Mouse (Mus musculus) hindbrain, embryonic 15.5 days (tissue): ENCODE measurements around the gene Cep135. TPM values are rescaled to one million over a fixed set of nuclear protein-coding genes. Genes with fewer than 3 reads are reported as not detected.

ENCODE experiments used
- ATAC-seq: fragments of 200-750 bp; cut with Nextera tagmentation; 2 replicates; pipeline ENCODE4 v1.8.0; 2017; ENCODE audit warnings: low read depth, moderate number of reproducible peaks, moderate TSS enrichment; ENCODE audit not compliant: low FRiP score
- H3K27ac ChIP-seq: fragments of 300-500 bp; sonication (generic); replicated peaks from 2 replicates; pipeline ENCODE4 v1.5.1; 2015; ENCODE audit warnings: mild to moderate bottlenecking, inconsistent platforms
- H3K27me3 ChIP-seq: fragments of 300-500 bp; sonication (generic); 2 replicates; pipeline ENCODE4 v1.6.1; 2015; ENCODE audit warnings: control low read depth, inconsistent platforms
- H3K36me3 ChIP-seq: fragments of 300-500 bp; sonication (generic); 2 replicates; pipeline ENCODE4 v1.6.1; 2015; ENCODE audit warnings: control low read depth, inconsistent platforms
- H3K4me1 ChIP-seq: fragments of 300-500 bp; sonication (generic); replicated peaks from 2 replicates; pipeline ENCODE4 v1.6.1; 2015; ENCODE audit warnings: control low read depth, inconsistent platforms
- H3K4me2 ChIP-seq: fragments of 300-500 bp; sonication (generic); 2 replicates; pipeline ENCODE4 v1.6.1; 2015; ENCODE audit warnings: moderate library complexity, mild to moderate bottlenecking, inconsistent platforms
- H3K4me3 ChIP-seq: fragments of 300-500 bp; sonication (generic); 2 replicates; pipeline ENCODE4 v1.5.1; 2015; ENCODE audit warnings: mild to moderate bottlenecking, inconsistent platforms
- H3K9ac ChIP-seq: fragments of 300-500 bp; sonication (generic); 2 replicates; pipeline ENCODE4 v1.6.1; 2015; ENCODE audit warnings: inconsistent platforms
- H3K9me3 ChIP-seq: fragments of 300-500 bp; sonication (generic); 2 replicates; pipeline ENCODE4 v1.6.1; 2016; ENCODE audit warnings: control low read depth, inconsistent platforms
- WGBS: fragments of 180-500 bp; shearing (Covaris S2); methylation state at CpG from one replicate; pipeline ENCODE4 v1.1.7; 2015; 5-methylcytosine and 5-hydroxymethylcytosine counted together
- polyA plus RNA-seq: library from polyadenylated mRNA; unstranded; fragments of >200 nt; fragmentation: Nextera tagmentation; extraction: Ambion mirVana; gene quantifications from 2 replicates; pipeline ENCODE4 v1.2.1, GENCODE M21; 2015

The Cep135 gene
- polyA plus RNA-seq, 1 experiment from 2014 or later: 3.3 TPM

- H3K27me3 ChIP-seq: no peaks in the 10 kb centered on the region
- no peaks in the 10 kb centered on the region for H3K4me1 ChIP-seq
- no peak overlapping the region for H3K4me3 ChIP-seq
- WGBS: 97% methylated on average over 8 of the region's 8 CpGs
- H3K27ac ChIP-seq: no peak overlapping the region
- H3K9ac ChIP-seq: no peak overlapping the region
- no peaks in the 10 kb centered on the region for H3K9me3 ChIP-seq
- ATAC-seq: no peak
- peaks cover 41% of the 10 kb centered on the region for H3K36me3 ChIP-seq
- no peak overlapping the region for H3K4me2 ChIP-seq
Observed at GRCm38 (mm10) chr5:76609702-76610370, 21.3 kb downstream of the Cep135 start.

DNA sequence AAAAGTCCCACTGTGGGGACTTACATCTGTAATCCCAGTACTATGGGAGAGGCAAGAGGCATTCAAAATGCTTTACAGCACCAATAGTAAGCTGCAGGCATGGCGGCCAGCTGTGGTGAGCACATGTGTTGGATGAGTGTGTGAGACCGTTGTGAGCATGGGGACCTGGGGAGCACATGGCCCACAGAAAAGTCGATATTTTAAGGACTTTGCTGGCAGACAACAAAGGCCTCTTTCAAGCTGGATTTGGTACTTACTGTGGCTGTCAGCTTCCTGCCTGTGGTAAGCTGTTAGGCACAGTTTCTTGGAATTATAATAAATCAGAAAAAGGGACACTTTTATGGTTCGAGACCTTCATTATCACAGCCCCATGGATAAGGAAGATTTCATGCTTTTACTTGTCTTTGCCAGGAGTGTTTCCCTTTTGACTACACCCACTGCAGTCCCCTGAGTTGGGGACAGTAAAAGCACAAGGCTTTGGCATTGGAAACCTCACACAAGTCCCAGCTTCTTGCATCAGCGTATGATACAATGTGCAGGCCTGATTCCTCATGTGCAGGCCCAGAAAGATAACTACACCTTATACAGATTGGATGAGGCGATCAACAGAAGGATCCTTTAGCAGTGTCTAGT lies 24.5 kb downstream of the Cep135 start:
- H3K9me3 ChIP-seq: no peaks in the 10 kb centered on the region
- H3K36me3 ChIP-seq: peaks cover 48% of the 10 kb centered on the region
- H3K9ac ChIP-seq: no peak overlapping the region
- H3K4me2 ChIP-seq: no peak overlapping the region
- H3K4me1 ChIP-seq: no peaks in the 10 kb centered on the region
- no peak overlapping the region for H3K4me3 ChIP-seq
- no peak for ATAC-seq
- 89% methylated on average over 6 of the region's 6 CpGs for WGBS
- no peaks in the 10 kb centered on the region for H3K27me3 ChIP-seq
- no peak overlapping the region for H3K27ac ChIP-seq

DNA sequence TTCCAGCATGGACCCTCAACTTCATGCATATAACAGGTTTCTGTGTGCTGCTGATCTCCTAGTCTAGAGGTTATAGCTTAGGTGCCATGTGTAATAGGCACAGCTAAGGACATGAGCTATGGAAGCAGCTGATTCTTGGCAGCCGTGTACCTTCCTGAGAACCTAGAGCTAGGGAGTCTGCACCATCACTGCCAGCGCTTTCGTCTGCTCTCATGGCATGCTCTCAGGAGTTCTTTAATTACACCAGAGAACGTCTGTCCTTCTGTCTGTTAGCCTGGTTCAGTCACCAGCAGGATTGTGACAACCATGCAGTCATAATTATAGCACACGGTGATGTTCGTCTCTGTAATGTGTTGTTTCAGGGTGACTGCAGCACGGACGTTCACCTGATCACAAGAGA lies 26.8 kb downstream of the Cep135 start:
- H3K4me2 ChIP-seq: no peak overlapping the region
- no peaks in the 10 kb centered on the region for H3K9me3 ChIP-seq
- no peaks in the 10 kb centered on the region for H3K4me1 ChIP-seq
- ATAC-seq: no peak
- H3K36me3 ChIP-seq: peaks cover 41% of the 10 kb centered on the region
- WGBS: 94% methylated on average over 8 of the region's 8 CpGs
- no peaks in the 10 kb centered on the region for H3K27me3 ChIP-seq
- no peak overlapping the region for H3K9ac ChIP-seq
- no peak overlapping the region for H3K27ac ChIP-seq
- no peak overlapping the region for H3K4me3 ChIP-seq

DNA sequence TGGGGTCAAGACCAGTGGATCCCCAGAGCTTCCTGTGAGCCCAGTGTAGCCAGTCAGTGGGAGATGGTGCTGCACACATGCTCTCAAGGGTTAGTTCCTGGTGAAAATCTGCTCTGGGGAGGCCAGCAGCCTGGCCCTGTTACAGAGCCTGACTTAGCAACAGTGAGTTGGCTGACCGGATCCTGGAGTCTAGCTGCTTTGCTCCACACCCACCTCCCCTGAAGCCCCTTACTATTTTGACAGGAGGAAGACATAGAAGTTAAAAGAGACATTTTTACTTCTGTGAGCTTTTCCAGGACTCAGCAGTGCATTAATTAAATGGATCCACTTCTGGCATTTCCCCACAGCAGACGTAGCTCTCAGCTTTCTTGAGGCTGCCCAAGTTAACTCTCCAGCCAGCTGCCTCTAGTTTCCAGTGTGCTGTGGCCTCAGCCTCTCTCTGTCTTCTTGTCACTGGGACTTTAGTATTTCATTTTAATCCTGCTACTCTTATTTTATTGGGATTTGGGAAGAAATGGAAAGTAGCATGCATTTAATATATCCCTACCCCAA lies 27.8 kb downstream of the Cep135 start:
- Histone ChIP-seq H3K4me2 (no peak overlapping the region), H3K4me3 (no peak overlapping the region)
- 81% methylated on average over 2 of the region's 2 CpGs for WGBS

DNA sequence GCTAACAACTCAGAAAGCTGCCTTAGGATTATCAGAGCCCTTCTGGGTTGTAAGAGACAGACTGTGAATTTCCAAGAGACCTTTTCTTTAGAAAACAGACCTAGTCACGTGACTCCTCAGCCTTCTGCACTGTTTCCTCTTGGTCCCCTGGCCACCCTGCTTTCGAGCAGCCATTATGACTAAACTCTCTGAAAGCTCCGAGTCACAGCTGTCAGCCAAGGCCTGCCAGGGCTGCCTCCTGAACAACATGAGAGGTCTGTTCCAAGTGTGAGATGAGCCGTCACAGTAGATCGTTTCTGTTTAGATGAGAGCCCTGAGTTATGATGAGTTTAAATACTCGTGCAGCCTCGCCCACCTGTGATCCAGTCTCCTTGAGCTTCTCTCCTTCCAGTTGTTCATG lies 30.3 kb downstream of the Cep135 start:
- ATAC-seq: no peak
- 87% methylated on average over 7 of the region's 7 CpGs for WGBS
- Histone ChIP-seq H3K4me1 (no peaks in the 10 kb centered on the region), H3K4me2 (no peak overlapping the region), H3K36me3 (peaks cover 31% of the 10 kb centered on the region), H3K4me3 (no peak overlapping the region), H3K27ac (no peak overlapping the region), H3K27me3 (no peaks in the 10 kb centered on the region), H3K9me3 (no peaks in the 10 kb centered on the region), H3K9ac (no peak overlapping the region)

More for the DNA sequence above, 27.8 kb downstream of the Cep135 start:
- H3K36me3 ChIP-seq: peaks cover 41% of the 10 kb centered on the region
- ATAC-seq: no peak
- H3K9me3 ChIP-seq: no peaks in the 10 kb centered on the region
- no peaks in the 10 kb centered on the region for H3K4me1 ChIP-seq
- H3K27me3 ChIP-seq: no peaks in the 10 kb centered on the region
- no peak overlapping the region for H3K27ac ChIP-seq
- H3K9ac ChIP-seq: no peak overlapping the region

- ATAC-seq: no peak
- Histone ChIP-seq H3K4me1 (no peaks in the 10 kb centered on the region), H3K9me3 (no peaks in the 10 kb centered on the region), H3K4me3 (no peak overlapping the region), H3K27ac (no peak overlapping the region), H3K9ac (no peak overlapping the region), H3K27me3 (no peaks in the 10 kb centered on the region), H3K4me2 (no peak overlapping the region), H3K36me3 (peaks cover 7% of the 10 kb centered on the region)
- WGBS: 96% methylated on average over 9 of the region's 9 CpGs
Observed at GRCm38 (mm10) chr5:76623759-76624158, 35.3 kb downstream of the Cep135 start.

DNA sequence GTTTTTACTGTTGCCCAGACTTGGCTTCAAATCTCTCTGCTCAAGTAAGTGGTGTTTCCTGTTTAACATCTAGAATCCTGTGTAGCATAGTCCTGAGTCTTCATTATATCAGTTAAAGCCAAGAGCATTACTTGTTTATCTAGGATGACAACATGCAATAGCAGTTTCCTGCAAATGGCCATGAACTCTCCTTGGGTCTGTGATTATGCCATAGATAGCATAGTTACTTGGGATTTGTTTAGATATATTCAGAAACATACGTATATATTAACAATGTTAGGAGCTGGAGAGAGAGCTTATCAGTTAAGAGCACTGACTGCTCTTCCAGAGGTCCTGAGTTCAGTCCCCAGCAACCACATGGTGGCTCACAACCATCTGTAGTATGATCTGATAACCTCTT lies 39.3 kb downstream of the Cep135 start:
- H3K4me2 ChIP-seq: no peak overlapping the region
- H3K9ac ChIP-seq: no peak overlapping the region
- no peak overlapping the region for H3K27ac ChIP-seq
- no peak for ATAC-seq
- H3K27me3 ChIP-seq: no peaks in the 10 kb centered on the region
- H3K4me3 ChIP-seq: no peak overlapping the region
- H3K9me3 ChIP-seq: no peaks in the 10 kb centered on the region
- WGBS: 98% methylated on average over 1 of the region's 1 CpGs
- peaks cover 13% of the 10 kb centered on the region for H3K36me3 ChIP-seq
- no peaks in the 10 kb centered on the region for H3K4me1 ChIP-seq

- no peak for ATAC-seq
- peaks cover 45% of the 10 kb centered on the region for H3K36me3 ChIP-seq
- no peak overlapping the region for H3K4me3 ChIP-seq
- H3K4me2 ChIP-seq: no peak overlapping the region
- H3K4me1 ChIP-seq: no peaks in the 10 kb centered on the region
- no peaks in the 10 kb centered on the region for H3K27me3 ChIP-seq
- H3K27ac ChIP-seq: no peak overlapping the region
- no peak overlapping the region for H3K9ac ChIP-seq
- H3K9me3 ChIP-seq: no peaks in the 10 kb centered on the region
- 86% methylated on average over 10 of the region's 10 CpGs for whole genome bisulfite sequencing
Observed at GRCm38 (mm10) chr5:76634012-76634411, 45.5 kb downstream of the Cep135 start.

GRCm38 (mm10) chr5:76635592-76635991 lies 47.1 kb downstream of the Cep135 start:
- Histone ChIP-seq H3K4me3 (no peak overlapping the region), H3K27ac (no peak overlapping the region), H3K27me3 (no peaks in the 10 kb centered on the region), H3K36me3 (peaks cover 54% of the 10 kb centered on the region), H3K4me1 (no peaks in the 10 kb centered on the region), H3K9ac (no peak overlapping the region), H3K4me2 (no peak overlapping the region), H3K9me3 (no peaks in the 10 kb centered on the region)
- ATAC-seq: no peak
- 87% methylated on average over 2 of the region's 2 CpGs for WGBS

- Histone ChIP-seq H3K4me2 (no peak overlapping the region), H3K36me3 (peaks cover 41% of the 10 kb centered on the region), H3K4me3 (no peak overlapping the region), H3K9me3 (no peaks in the 10 kb centered on the region), H3K27me3 (no peaks in the 10 kb centered on the region), H3K9ac (no peak overlapping the region), H3K4me1 (no peaks in the 10 kb centered on the region), H3K27ac (no peak overlapping the region)
- no peak for ATAC-seq
- 93% methylated on average over 4 of the region's 4 CpGs for WGBS
Observed at GRCm38 (mm10) chr5:76642076-76642475, 53.6 kb downstream of the Cep135 start.

DNA sequence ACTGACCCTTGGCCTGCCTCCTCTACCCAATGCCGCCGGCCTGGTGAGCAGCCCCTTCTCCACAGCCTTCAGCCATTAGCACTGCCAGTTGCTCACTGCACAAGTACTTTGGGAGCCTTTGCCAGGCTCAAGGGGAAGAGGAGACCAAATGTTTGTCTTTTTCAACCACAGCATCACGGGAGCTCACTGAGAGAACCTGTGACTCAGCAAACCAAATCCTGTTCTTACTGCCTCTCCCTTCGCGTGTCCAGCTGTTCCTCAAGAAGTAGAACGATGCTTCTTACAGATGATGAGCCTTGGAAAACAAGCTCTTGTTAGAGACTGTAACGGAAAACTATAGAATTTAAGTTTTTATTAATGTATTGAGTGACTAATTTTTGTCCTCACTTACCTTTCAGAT lies 55.7 kb downstream of the Cep135 start:
- H3K9ac ChIP-seq: no peak overlapping the region
- no peak overlapping the region for H3K27ac ChIP-seq
- no peaks in the 10 kb centered on the region for H3K4me1 ChIP-seq
- no peak overlapping the region for H3K4me2 ChIP-seq
- 92% methylated on average over 7 of the region's 7 CpGs for WGBS
- H3K4me3 ChIP-seq: no peak overlapping the region
- H3K27me3 ChIP-seq: no peaks in the 10 kb centered on the region
- no peaks in the 10 kb centered on the region for H3K9me3 ChIP-seq
- no peak for ATAC-seq
- H3K36me3 ChIP-seq: peaks cover 26% of the 10 kb centered on the region

DNA sequence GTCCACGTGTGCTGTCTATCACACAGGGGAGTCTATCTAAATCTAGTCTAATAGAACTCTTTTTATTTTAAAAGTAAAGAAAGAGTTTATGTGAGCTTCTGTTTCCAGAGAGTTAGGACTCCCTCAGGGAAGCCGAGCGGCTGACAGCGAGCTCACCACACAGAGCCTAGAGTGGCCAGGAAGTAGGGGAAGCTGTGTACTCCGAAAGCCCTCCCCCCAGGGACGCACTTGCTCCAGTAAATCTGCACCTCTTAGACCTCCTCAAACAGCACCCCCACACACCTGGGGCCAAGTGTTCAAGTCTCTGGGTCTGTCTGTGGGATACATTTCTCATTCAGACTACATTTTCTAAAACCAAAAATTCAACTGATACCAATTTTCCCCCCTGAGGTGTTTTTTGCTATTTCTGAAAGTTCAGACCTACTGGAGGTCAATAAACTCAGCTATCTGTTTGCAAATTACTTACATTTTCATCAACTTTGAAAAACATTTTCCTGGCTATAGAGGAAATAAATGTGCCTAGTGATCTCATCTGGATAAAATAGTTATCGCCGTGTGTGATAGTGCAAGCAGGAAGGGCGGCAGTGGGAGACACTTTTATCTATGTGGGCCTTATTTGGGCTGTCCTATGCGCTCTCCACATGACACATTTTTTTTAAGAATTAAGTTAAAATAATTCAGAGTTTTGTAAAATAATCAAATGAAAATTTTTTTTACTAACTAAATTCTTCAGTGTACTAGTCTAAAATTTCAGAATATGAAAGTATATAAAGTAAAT lies 56.8 kb downstream of the Cep135 start:
- no peak overlapping the region for H3K4me3 ChIP-seq
- no peak overlapping the region for H3K27ac ChIP-seq
- no peak for ATAC-seq
- H3K9me3 ChIP-seq: no peaks in the 10 kb centered on the region
- H3K36me3 ChIP-seq: peaks cover 22% of the 10 kb centered on the region; the same call in 1 of the 2 replicates
- no peak overlapping the region for H3K4me2 ChIP-seq
- WGBS: 92% methylated on average over 10 of the region's 10 CpGs
- no peak overlapping the region for H3K9ac ChIP-seq
- H3K27me3 ChIP-seq: no peaks in the 10 kb centered on the region
- no peaks in the 10 kb centered on the region for H3K4me1 ChIP-seq
